Mouse (Mus musculus) lung, embryonic 16.5 days (tissue): Measurements from ENCODE around the gene Tulp1. TPM values are rescaled to one million over a fixed set of nuclear protein-coding genes. Genes with fewer than 3 reads are reported as not detected.
A peak's percentile ranks its signal among the peaks of the same experiment; 100 is the strongest.
"Not testable (repeated sequence)": the region's sequence is repeated elsewhere in the genome, so short reads cannot be mapped to it uniquely, and the experiment has no call there.

Experiments
- ATAC-seq: fragments of 200-750 bp; cut with Nextera tagmentation; 2 replicates; pipeline ENCODE4 v1.8.0; 2017; ENCODE audit warnings: low read depth, mild to moderate bottlenecking, moderate library complexity
- H3K27ac ChIP-seq: fragments of 300-500 bp; sonication (generic); 2 replicates; pipeline ENCODE4 v1.5.1; 2014; ENCODE audit warnings: mild to moderate bottlenecking, control low read depth, low read length
- H3K27me3 ChIP-seq: fragments of 300-500 bp; sonication (generic); 2 replicates; pipeline ENCODE4 v1.6.1; 2014; ENCODE audit warnings: low read depth, low read length, mixed read lengths; ENCODE audit not compliant: control insufficient read depth, insufficient read depth
- H3K36me3 ChIP-seq: fragments of 300-500 bp; sonication (generic); 2 replicates; pipeline ENCODE4 v1.6.1; 2014; ENCODE audit warnings: low read length; ENCODE audit not compliant: control insufficient read depth, insufficient read depth
- H3K4me1 ChIP-seq: fragments of 300-500 bp; sonication (generic); replicated peaks from 2 replicates; pipeline ENCODE4 v1.6.1; 2014; ENCODE audit warnings: low read length, mixed read lengths; ENCODE audit not compliant: control insufficient read depth, insufficient read depth
- H3K4me2 ChIP-seq: fragments of 300-500 bp; sonication (generic); 2 replicates; pipeline ENCODE4 v1.6.1; 2014; ENCODE audit warnings: low read depth, low read length, control low read depth
- H3K4me3 ChIP-seq: fragments of 300-500 bp; sonication (generic); 2 replicates; pipeline ENCODE4 v1.5.1; 2014; ENCODE audit warnings: mild to moderate bottlenecking, low read length, control low read depth
- H3K9ac ChIP-seq: fragments of 300-500 bp; sonication (generic); 2 replicates; pipeline ENCODE4 v1.6.1; 2014; ENCODE audit warnings: low read length, control low read depth
- H3K9me3 ChIP-seq: fragments of 300-500 bp; sonication (generic); 2 replicates; pipeline ENCODE4 v1.6.1; 2016; ENCODE audit warnings: low read length; ENCODE audit not compliant: control insufficient read depth
- WGBS: fragments of 180-500 bp; shearing (Covaris S2); extraction: QIAGEN DNeasy Blood & Tissue Kit; methylation state at CpG from one replicate; pipeline ENCODE4 v1.1.7; 2014; 5-methylcytosine and 5-hydroxymethylcytosine counted together
- polyA plus RNA-seq: library from polyadenylated mRNA; unstranded; fragments of >200 nt; fragmentation: Nextera tagmentation; extraction: Ambion mirVana; gene quantifications from 2 replicates; pipeline ENCODE4 v1.2.1, GENCODE M21; 2015

The Tulp1 gene
- 7.6 and 9.3 TPM in 2 replicates for polyA plus RNA-seq

DNA sequence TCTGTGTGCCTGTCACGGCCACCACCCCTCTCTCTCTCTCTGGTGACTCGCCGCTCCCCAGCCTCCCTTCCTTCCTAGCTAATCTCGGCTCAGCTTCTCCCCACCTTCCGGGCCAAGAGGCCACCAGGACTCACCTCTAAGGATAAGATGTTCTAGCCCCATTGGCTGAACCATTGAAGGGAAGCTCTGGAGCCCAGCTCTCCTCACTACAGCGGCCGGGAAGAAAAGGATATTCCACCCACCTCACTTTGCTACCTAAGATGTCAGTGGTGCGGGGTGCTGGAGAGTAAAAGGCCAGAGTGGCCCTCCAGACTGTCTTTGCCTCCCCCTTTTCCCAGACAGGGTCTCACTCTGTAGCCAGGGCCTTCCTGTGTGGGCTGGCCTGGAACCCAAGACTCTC is at the start of gene Tulp1:
Gene Tulp1, minus strand, starts transcription at position 101 of the 400 bp plus-strand sequence.
- Histone ChIP-seq H3K4me1 (peaks cover 28% of the 10 kb centered on the region), H3K27me3 (peaks cover 17% of the 10 kb centered on the region)
- 47% methylated on average over 8 of the region's 8 CpGs for WGBS

DNA sequence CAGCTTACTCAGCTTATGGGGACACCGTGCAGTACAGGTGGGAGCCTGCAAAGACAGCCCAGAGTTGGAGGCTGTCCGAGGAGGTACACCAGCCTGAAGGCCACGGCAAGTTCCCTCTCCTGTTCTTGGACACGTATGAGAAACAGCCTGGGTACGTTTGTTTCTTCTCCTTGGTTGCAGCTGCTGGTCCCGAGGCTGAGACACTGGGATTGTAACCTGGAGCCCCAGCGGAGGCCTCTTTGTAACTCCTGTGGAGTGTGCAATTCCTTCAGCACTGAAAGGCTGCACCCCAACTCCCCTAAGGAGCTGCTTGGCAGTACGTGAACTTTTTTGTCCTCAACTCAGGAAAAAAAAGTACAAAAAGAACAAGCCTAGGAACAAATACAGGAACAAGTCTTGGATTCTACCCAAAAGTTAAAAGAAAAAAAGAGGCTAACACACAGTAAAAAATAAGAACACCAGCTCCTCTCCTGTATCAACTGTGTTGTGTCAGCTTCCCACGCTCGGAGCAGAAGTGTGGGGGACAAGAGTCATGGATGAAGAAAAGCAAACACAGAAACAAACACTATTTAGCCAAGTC is 46.4 kb upstream of the Tulp1 start:
- Histone ChIP-seq H3K9ac (no peak overlapping the region; the same call in 1 of the 2 replicates), H3K27ac (peak overlapping the region; percentile 52), H3K4me3 (no peak overlapping the region)

More for the DNA sequence above, at the start of gene Tulp1:
- peak within 1 kb of the TSS; percentile 51 for H3K4me2 ChIP-seq
- no peaks in the 10 kb centered on the region for H3K36me3 ChIP-seq
- H3K27ac ChIP-seq, result no peak within 1 kb of the TSS
- peak within 1 kb of the TSS; percentile 57 for H3K9ac ChIP-seq
- no peaks in the 10 kb centered on the region for H3K9me3 ChIP-seq
- peak within 1 kb of the TSS; percentile 31 for H3K4me3 ChIP-seq
- no peak for ATAC-seq

DNA sequence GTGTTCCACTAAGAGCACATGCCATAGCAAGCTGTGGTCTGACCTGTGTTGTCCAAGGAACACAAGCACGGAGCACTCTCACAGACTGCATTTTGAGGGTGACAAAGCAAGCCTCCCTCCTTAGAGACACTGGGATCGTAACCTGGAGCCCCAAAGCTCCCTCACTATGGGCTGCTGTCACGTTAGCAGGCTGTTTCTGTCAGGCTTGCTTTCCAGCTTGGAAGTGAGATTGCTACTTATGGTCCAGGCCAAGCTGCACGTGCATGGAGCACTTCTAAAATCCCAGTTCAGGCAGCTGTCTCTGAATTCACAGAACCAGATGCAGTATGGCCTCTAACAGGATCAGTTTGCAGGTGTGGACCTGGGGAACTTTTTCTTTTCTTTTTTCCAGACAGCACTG is 45.7 kb upstream of the Tulp1 start:
- H3K4me2 ChIP-seq, result no peak overlapping the region
- peaks cover 3% of the 10 kb centered on the region; the same call in 1 of the 2 replicates for H3K36me3 ChIP-seq
- H3K9ac ChIP-seq, result no peak overlapping the region; the same call in 1 of the 2 replicates
- WGBS, result 87% methylated on average over 4 of the region's 4 CpGs
- no peaks in the 10 kb centered on the region for H3K27me3 ChIP-seq
- no peak for ATAC-seq
- no peak overlapping the region for H3K27ac ChIP-seq
- no peaks in the 10 kb centered on the region; the same call in 1 of the 2 replicates for H3K4me1 ChIP-seq
- no peaks in the 10 kb centered on the region for H3K9me3 ChIP-seq
- H3K4me3 ChIP-seq, result no peak overlapping the region

More for the DNA sequence above, 46.4 kb upstream of the Tulp1 start:
- no peak overlapping the region for H3K4me2 ChIP-seq
- 0 out of 2 replicates have a peak, but pooled peaks cover 2% of the 10 kb centered on the region for H3K36me3 ChIP-seq
- no peak for ATAC-seq
- H3K9me3 ChIP-seq, result no peaks in the 10 kb centered on the region
- no peaks in the 10 kb centered on the region; the same call in 1 of the 2 replicates for H3K4me1 ChIP-seq
- no peaks in the 10 kb centered on the region for H3K27me3 ChIP-seq
- 60% methylated on average over 10 of the region's 10 CpGs for WGBS

DNA sequence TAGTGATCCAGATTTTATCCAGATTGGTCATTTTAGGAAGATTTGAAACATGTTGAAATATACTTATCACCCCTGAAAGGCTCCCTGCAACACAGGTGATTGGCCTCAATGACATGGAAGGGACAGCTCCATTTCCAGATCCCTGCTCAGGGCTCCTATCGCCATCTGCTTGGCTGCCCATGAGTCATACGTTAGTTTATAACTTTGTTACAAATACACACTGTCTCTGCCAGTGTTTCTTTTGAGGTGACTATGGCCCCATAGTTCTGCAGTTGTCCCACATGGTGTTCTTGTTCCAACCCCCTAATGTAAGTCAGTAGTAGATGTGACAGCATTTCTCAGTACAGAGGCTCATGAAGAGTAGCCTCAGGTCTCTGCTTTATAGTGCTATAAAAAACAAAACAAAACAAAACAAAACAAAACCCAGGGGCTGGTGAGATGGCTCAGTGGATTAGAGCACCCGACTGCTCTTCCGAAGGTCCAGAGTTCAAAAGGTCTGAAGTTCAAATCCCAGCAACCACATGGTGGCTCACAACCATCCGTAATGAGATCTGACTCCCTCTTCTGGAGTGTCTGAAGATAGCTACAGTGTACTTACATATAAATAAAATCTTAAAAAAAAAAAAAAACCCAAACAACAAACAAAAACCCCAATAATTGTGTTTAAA is 43.4 kb upstream of the Tulp1 start:
- ATAC-seq, result no peak
- Histone ChIP-seq H3K9ac (no peak overlapping the region), H3K9me3 (no peaks in the 10 kb centered on the region), H3K36me3 (peaks cover 8% of the 10 kb centered on the region; the same call in 1 of the 2 replicates), H3K4me2 (no peak overlapping the region), H3K27me3 (no peaks in the 10 kb centered on the region), H3K4me3 (no peak overlapping the region), H3K4me1 (no peaks in the 10 kb centered on the region; the same call in 1 of the 2 replicates), H3K27ac (no peak overlapping the region)
- 75% methylated on average over 5 of the region's 5 CpGs for WGBS

DNA sequence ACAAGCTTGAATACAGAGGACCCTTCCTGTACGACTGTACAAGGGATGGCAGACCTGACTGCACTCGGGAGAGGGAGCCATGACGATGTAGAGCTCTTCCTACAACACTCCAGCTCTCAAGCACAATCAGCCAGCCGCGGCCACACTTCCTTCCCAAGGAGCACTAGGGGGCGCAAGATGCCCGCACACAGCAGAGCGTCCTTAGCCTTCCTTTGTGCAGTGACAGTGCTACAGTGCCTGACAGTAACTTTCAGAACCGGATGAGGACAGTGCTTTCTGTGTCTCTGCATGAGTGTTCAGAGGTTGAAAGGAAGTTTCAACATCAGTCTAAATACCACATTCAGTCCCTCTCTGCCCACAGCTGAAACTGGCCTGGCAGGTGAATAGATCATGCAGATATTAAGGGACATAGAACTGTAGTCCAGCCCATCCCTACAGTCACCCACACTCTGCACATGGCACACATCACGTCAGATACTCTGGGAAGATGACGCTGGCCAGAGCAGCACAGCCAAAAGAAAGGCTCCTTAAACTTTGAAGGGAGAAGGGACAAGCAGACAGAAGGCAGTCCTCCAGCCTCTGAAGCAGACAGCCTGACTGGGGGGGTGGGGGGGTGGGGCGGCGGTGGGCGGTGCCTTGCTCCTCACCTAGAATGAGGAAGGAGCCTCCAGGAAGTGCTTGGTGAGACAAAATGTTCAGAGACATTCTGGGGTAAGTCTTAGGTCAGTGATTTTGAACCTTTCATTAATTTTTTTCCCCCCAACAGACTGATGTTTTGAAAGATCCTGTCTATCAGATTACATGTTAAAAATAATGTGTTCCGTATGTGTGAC is 42.6 kb upstream of the Tulp1 start:
- Histone ChIP-seq H3K27ac (no peak overlapping the region), H3K4me1 (no peaks in the 10 kb centered on the region; the same call in 1 of the 2 replicates), H3K9me3 (no peaks in the 10 kb centered on the region), H3K27me3 (no peaks in the 10 kb centered on the region), H3K4me3 (no peak overlapping the region), H3K9ac (no peak overlapping the region), H3K4me2 (no peak overlapping the region), H3K36me3 (peaks cover 8% of the 10 kb centered on the region; the same call in 1 of the 2 replicates)
- ATAC-seq, result peak; percentile 85
- 30% methylated on average over 15 of the region's 15 CpGs for WGBS

DNA sequence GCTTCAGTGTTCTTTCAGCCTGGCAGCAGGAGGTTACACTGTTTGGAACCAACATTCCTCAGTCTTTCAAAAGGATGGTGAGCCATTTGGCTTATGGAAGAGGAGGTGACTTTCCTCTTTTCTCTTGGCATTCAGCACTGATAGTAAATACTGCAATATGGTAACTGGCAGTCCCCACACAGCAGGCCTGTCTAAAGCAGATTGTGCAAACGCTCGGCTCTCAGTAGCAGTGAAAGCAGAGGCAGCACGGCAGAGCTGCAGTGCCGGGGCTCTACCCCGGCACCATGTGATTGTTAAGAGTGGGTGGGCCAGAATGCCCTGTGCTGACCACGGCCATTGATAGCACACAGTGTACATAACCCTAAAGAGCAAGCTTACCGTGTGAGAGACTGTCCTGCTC is 41.4 kb upstream of the Tulp1 start:
- H3K9me3 ChIP-seq, result no peaks in the 10 kb centered on the region
- peaks cover 11% of the 10 kb centered on the region for H3K36me3 ChIP-seq
- H3K27ac ChIP-seq, result no peak overlapping the region
- H3K4me2 ChIP-seq, result no peak overlapping the region
- no peak overlapping the region for H3K9ac ChIP-seq
- no peak overlapping the region for H3K4me3 ChIP-seq
- H3K27me3 ChIP-seq, result no peaks in the 10 kb centered on the region
- H3K4me1 ChIP-seq, result no peaks in the 10 kb centered on the region; the same call in 1 of the 2 replicates
- WGBS, result 76% methylated on average over 7 of the region's 7 CpGs
- no peak for ATAC-seq

DNA sequence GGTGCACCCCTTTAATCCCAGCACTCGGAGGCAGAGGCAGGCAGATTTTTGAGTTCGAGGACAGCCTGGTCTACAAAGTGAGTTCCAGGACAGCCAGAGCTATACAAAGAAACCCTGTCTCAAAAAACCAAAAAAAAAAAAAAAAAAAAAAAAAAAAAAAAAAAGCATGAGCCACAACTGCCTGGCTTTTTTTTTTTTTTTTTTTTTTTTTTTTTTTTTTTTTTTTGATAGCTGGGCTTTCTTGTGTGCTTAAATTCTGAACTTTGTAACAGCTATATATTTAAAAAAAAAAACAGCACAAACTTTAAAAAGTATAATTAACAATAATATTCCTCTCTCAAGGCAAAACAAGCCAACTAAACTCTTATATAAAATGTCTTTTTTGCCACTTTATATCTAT is 39.7 kb upstream of the Tulp1 start:
- not testable (repeated sequence) for H3K4me3 ChIP-seq, H3K9ac ChIP-seq, H3K4me1 ChIP-seq, H3K4me2 ChIP-seq, H3K27ac ChIP-seq, ATAC-seq, H3K9me3 ChIP-seq, H3K27me3 ChIP-seq
- WGBS, result 98% methylated on average over 2 of the region's 2 CpGs
- H3K36me3 ChIP-seq, result peaks cover 11% of the 10 kb centered on the region

DNA sequence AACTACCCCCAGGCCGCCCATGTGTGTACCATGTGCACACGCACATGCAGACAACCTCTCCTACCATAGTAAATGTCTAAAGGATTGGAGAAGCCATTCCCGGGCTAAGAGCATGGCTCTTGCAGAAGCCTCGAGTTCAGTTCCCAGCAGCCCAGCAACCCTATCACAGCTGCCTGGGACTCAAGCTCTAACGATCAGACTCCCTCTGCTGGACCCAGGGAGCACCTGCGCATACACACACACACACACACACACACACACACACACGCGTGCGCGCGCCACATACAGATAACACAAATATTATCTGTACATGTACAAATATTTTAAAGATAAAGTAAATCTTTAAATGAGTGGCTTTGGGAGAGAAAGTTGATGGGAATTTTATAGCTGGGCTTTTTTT is 39.3 kb upstream of the Tulp1 start:
- Histone ChIP-seq H3K4me1 (peaks cover 2% of the 10 kb centered on the region), H3K36me3 (peaks cover 11% of the 10 kb centered on the region), H3K27ac (no peak overlapping the region), H3K9me3 (no peaks in the 10 kb centered on the region), H3K27me3 (no peaks in the 10 kb centered on the region), H3K4me3 (no peak overlapping the region), H3K4me2 (no peak overlapping the region), H3K9ac (no peak overlapping the region)
- no peak for ATAC-seq
- 98% methylated on average over 11 of the region's 11 CpGs for WGBS

DNA sequence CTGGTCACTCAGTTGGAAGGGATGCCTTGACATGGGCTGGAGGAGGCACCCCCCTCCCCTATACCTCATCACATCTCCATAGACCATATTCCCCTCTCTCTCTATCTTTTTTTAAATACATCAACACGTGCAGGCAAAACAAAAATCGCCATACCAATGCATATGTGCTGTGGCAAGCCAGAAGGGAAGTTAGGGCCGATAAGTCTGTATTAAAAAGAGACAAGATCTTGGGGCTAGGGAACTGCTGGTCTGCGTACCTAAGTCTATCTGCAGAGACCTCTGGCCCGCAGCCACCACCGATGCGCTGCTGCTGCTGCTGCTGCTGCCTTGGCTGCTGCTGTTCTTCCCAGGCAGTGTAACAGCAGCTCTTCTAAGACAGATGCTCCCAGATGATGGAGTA is 30.0 kb upstream of the Tulp1 start:
- H3K27ac ChIP-seq, result no peak overlapping the region

More for the DNA sequence above, 30.0 kb upstream of the Tulp1 start:
- H3K27me3 ChIP-seq, result no peaks in the 10 kb centered on the region
- no peak overlapping the region for H3K9ac ChIP-seq
- no peak overlapping the region for H3K4me3 ChIP-seq
- H3K36me3 ChIP-seq, result no peaks in the 10 kb centered on the region; the same call in 1 of the 2 replicates
- no peak for ATAC-seq
- H3K9me3 ChIP-seq, result no peaks in the 10 kb centered on the region
- peaks cover 2% of the 10 kb centered on the region for H3K4me1 ChIP-seq
- WGBS, result 83% methylated on average over 7 of the region's 7 CpGs
- H3K4me2 ChIP-seq, result no peak overlapping the region
